Mouse (Mus musculus) liver, embryonic 16.5 days (tissue): ENCODE results near the gene Arhgap23. TPM values are rescaled to one million over a fixed set of nuclear protein-coding genes. Genes with fewer than 3 reads are reported as not detected.

Experiments used
- ATAC-seq: fragments of 200-750 bp; cut with Nextera tagmentation; 2 replicates; pipeline ENCODE4 v1.8.0; 2017; ENCODE audit warnings: low read depth, mild to moderate bottlenecking, moderate number of reproducible peaks, moderate library complexity
- H3K27ac ChIP-seq: fragments of 300-500 bp; sonication (generic); 2 replicates; pipeline ENCODE4 v1.5.1; 2014; ENCODE audit warnings: mild to moderate bottlenecking, low read length
- H3K27me3 ChIP-seq: fragments of 300-500 bp; sonication (generic); 2 replicates; pipeline ENCODE4 v1.6.1; 2014; ENCODE audit warnings: low read depth, low read length, mixed read lengths; ENCODE audit not compliant: control insufficient read depth, insufficient read depth
- H3K36me3 ChIP-seq: fragments of 300-500 bp; sonication (generic); 2 replicates; pipeline ENCODE4 v1.6.1; 2014; ENCODE audit warnings: mild to moderate bottlenecking; ENCODE audit not compliant: control insufficient read depth, insufficient read depth
- H3K4me1 ChIP-seq: fragments of 300-500 bp; sonication (generic); 2 replicates; pipeline ENCODE4 v1.6.1; 2014; ENCODE audit warnings: low read depth, low read length, mixed read lengths; ENCODE audit not compliant: control insufficient read depth
- H3K4me2 ChIP-seq: fragments of 300-500 bp; sonication (generic); 2 replicates; pipeline ENCODE4 v1.6.1; 2014; ENCODE audit warnings: low read depth, low read length, mixed read lengths
- H3K4me3 ChIP-seq: fragments of 300-500 bp; sonication (generic); 2 replicates; pipeline ENCODE4 v1.5.1; 2014; ENCODE audit warnings: low read depth, mild to moderate bottlenecking, low read length
- H3K9ac ChIP-seq: fragments of 300-500 bp; sonication (generic); 2 replicates; pipeline ENCODE4 v1.6.1; 2014; ENCODE audit warnings: low read depth, low read length
- H3K9me3 ChIP-seq: fragments of 300-500 bp; sonication (generic); replicated peaks from 2 replicates; pipeline ENCODE4 v1.6.1; 2016; ENCODE audit warnings: low read length; ENCODE audit not compliant: control insufficient read depth
- WGBS: fragments of 180-500 bp; shearing (Covaris S2); extraction: QIAGEN DNeasy Blood & Tissue Kit; methylation state at CpG from one replicate; pipeline ENCODE4 v1.1.7; 2014; ENCODE audit not compliant: insufficient replicate concordance; 5-methylcytosine and 5-hydroxymethylcytosine counted together
- polyA plus RNA-seq: library from polyadenylated mRNA; unstranded; fragments of >200 nt; fragmentation: Nextera tagmentation; extraction: Ambion mirVana; gene quantifications from 2 replicates; pipeline ENCODE4 v1.2.1, GENCODE M21; 2015

The Arhgap23 gene
- polyA plus RNA-seq, 1 experiment from 2014 or later: 5.4 TPM

DNA sequence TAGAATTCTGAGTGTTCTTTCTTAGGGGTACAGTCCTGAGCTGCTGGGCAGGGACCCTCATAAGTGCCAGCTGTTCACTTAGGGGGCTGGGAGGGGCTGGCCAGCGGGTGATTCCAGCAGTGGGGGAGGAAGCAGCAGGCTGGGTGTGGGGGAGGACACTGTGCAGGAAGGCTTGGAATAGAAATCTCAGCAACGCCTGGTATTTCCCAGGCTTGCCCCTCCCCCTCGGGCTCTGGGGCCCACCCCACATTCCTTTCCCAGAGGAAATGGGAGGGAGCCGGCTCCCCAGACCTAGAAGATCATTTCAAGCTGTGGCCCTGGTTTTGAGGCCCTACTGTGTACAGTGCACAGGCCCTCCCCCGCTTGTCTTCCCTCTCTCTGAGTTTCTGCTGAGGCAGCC is 22.4 kb downstream of the Arhgap23 start:
- Histone ChIP-seq H3K36me3 (no peaks in the 10 kb centered on the region), H3K27me3 (no peaks in the 10 kb centered on the region), H3K9ac (no peak overlapping the region), H3K4me1 (peaks cover 74% of the 10 kb centered on the region), H3K27ac (peak overlapping the region; percentile 73), H3K4me2 (no peak overlapping the region), H3K4me3 (no peak overlapping the region), H3K9me3 (no peaks in the 10 kb centered on the region)
- no peak for ATAC-seq
- WGBS: 45% methylated on average over 5 of the region's 5 CpGs

DNA sequence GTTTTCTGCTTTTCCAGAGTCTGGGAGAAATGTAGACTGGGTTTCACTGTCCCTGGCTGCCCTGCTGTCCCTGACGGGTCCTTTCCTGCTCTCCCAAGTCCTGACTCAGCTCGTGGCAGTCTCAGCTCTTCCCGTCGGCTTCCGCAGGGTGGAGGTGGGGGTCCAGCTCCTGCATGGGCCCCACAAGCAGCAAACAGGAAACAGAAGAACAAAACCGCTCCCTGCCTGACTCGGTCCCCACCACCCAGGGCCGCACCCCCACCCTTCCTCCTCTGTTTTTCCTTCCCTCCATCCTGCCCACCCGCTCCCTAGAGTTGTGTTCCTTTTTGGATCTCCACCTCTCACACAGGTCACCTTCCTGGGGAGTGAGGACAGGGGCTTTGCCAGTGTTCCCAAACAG is 23.5 kb downstream of the Arhgap23 start:
- Histone ChIP-seq H3K4me1 (peaks cover 79% of the 10 kb centered on the region), H3K27ac (peak overlapping the region; percentile 73), H3K9me3 (no peaks in the 10 kb centered on the region), H3K9ac (no peak overlapping the region), H3K4me2 (no peak overlapping the region), H3K27me3 (no peaks in the 10 kb centered on the region), H3K36me3 (no peaks in the 10 kb centered on the region), H3K4me3 (no peak overlapping the region)
- WGBS: 38% methylated on average over 9 of the region's 9 CpGs
- no peak for ATAC-seq

- Histone ChIP-seq H3K36me3 (peaks cover 10% of the 10 kb centered on the region), H3K4me2 (peak overlapping the region; percentile 75), H3K9ac (peak overlapping the region; percentile 95), H3K4me3 (peak overlapping the region; percentile 86), H3K27me3 (no peaks in the 10 kb centered on the region), H3K4me1 (peaks cover 79% of the 10 kb centered on the region), H3K27ac (peak overlapping the region; percentile 96), H3K9me3 (no peaks in the 10 kb centered on the region)
- 0% methylated on average over 30 of the region's 37 CpGs for WGBS
- peak; percentile 70 for ATAC-seq
Measured at GRCm38 (mm10) chr11:97439935-97440334, 24.6 kb downstream of the Arhgap23 start.

DNA sequence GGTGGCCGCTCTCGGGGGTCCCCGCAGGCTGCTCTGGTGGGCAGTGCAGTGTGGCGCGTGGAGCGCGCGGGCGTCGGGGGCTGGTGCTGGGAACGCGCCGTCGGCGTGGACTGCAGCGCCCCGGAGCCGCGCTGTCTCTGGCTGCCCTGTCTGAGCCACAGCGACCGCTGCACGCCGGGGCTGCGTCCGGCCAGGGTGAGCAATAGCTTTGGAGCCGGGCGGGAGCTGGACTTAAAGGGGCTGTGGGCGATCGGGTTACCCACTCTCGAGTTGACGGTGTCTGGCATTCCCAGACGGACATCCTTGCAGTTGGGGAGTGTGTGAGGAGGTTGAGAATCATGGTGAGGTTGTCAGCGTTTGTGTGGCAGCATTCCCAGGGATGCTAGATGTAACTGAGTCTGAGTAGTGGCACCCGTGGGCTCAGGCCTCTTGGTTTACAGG is 25.1 kb downstream of the Arhgap23 start:
- peak; percentile 40 for ATAC-seq
- H3K4me3 ChIP-seq: peak overlapping the region; percentile 86
- peaks cover 14% of the 10 kb centered on the region for H3K36me3 ChIP-seq
- H3K27me3 ChIP-seq: no peaks in the 10 kb centered on the region
- peaks cover 80% of the 10 kb centered on the region for H3K4me1 ChIP-seq
- H3K27ac ChIP-seq: peak overlapping the region; percentile 96
- H3K9ac ChIP-seq: peak overlapping the region; percentile 95
- H3K9me3 ChIP-seq: no peaks in the 10 kb centered on the region
- peak overlapping the region; percentile 75 for H3K4me2 ChIP-seq
- WGBS: 2% methylated on average over 33 of the region's 34 CpGs

DNA sequence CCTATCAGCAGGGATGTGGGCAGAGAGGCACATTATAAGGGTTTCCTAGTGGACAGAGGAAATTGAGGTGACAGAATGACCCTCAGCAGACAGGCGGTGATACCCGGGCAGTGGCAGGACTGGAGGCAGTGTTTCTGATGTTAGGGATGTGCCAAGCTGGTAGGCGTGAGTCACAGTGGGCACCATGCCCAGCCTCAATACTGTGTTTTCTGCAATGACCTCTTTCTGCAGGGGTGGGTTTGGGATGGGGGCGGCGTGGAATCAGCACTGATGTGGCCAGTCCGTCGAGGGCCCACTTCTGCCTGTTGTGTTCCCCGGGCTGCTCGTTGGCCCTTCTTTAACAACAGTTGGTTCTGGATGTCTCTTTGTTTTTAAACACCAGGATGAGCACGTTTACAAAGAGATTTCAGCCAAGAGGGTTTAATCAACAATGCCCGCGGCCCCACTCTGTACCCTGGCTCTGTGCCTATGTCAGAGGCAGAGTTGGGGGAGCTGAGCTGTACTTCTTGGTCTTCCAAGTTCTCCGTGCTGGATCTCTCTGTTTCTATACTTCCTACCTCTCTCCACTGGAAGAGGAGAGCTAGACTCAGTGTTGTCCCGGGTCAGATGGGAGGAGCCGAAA is 25.8 kb downstream of the Arhgap23 start:
- peaks cover 80% of the 10 kb centered on the region for H3K4me1 ChIP-seq
- no peaks in the 10 kb centered on the region for H3K9me3 ChIP-seq
- H3K27ac ChIP-seq: peak overlapping the region; percentile 96
- 23% methylated on average over 15 of the region's 15 CpGs for WGBS
- peak overlapping the region; percentile 95 for H3K9ac ChIP-seq
- ATAC-seq: no peak
- no peaks in the 10 kb centered on the region for H3K27me3 ChIP-seq
- peaks cover 15% of the 10 kb centered on the region for H3K36me3 ChIP-seq
- H3K4me2 ChIP-seq: peak overlapping the region; percentile 75
- H3K4me3 ChIP-seq: peak overlapping the region; percentile 86

GRCm38 (mm10) chr11:97441658-97442125 is 26.4 kb downstream of the Arhgap23 start:
- Histone ChIP-seq H3K27ac (peak overlapping the region; percentile 96), H3K27me3 (no peaks in the 10 kb centered on the region), H3K36me3 (peaks cover 16% of the 10 kb centered on the region), H3K4me3 (peak overlapping the region; percentile 86), H3K4me2 (peak overlapping the region; percentile 75), H3K9me3 (no peaks in the 10 kb centered on the region), H3K9ac (peak overlapping the region; percentile 95), H3K4me1 (peaks cover 80% of the 10 kb centered on the region)
- WGBS: 10% methylated on average over 3 of the region's 3 CpGs
- ATAC-seq: no peak

DNA sequence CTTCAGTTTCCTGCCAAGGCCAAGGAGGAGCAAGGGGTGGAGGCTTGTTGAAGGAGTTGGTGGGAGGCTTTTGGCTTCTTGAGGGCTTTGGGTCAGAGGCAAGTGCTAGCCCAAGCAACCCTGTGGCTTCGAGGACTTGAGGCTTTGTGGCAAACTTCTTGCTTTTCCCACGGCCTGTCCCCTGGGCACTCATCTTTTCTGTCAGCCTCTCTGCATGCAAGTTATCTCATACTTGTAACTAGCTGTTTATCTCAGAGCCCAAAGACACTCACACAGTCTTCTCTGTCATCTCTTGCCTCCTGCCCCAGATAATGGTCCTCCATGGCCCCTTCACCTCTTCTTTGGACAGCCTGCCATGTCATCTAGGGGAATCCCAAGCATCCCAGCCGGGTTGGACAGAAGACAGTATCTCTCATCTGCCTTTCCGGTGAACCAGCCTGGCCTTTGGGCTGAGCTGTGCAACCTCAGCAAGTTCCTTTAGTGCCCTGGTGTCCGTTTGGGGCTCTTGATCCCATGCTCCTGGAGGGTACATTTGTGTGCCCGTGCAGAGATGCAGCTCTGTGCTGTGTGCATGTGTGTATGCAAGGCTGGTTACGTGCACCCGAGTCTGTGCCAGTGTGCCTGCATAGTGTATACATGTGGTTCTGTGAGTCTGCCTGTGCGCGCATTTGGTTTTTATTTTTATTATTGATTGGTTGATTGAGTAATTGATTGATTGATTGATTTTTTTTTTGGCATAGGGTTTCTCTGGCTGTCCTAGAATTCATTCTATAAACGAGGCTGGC is 27.8 kb downstream of the Arhgap23 start:
- 43% methylated on average over 11 of the region's 11 CpGs for WGBS
- peak overlapping the region; percentile 86 for H3K4me3 ChIP-seq
- H3K27ac ChIP-seq: peak overlapping the region; percentile 96
- peak; percentile 8; the same call in 1 of the 2 replicates for ATAC-seq
- H3K36me3 ChIP-seq: peaks cover 26% of the 10 kb centered on the region
- no peaks in the 10 kb centered on the region for H3K27me3 ChIP-seq
- no peaks in the 10 kb centered on the region for H3K9me3 ChIP-seq
- H3K4me1 ChIP-seq: peaks cover 84% of the 10 kb centered on the region
- peak overlapping the region; percentile 75 for H3K4me2 ChIP-seq
- peak overlapping the region; percentile 95 for H3K9ac ChIP-seq

- peaks cover 41% of the 10 kb centered on the region for H3K36me3 ChIP-seq
- peak overlapping the region; percentile 96 for H3K27ac ChIP-seq
- H3K27me3 ChIP-seq: no peaks in the 10 kb centered on the region
- WGBS: 54% methylated on average over 6 of the region's 6 CpGs
- peak overlapping the region; percentile 46 for H3K4me3 ChIP-seq
- H3K4me1 ChIP-seq: peaks cover 91% of the 10 kb centered on the region
- no peaks in the 10 kb centered on the region for H3K9me3 ChIP-seq
- H3K4me2 ChIP-seq: peak overlapping the region; percentile 75
- peak overlapping the region; percentile 95 for H3K9ac ChIP-seq
- no peak for ATAC-seq
Measured at GRCm38 (mm10) chr11:97445596-97445995, 30.3 kb downstream of the Arhgap23 start.
